Mouse (Mus musculus): Measurements from ENCODE around the gene Junb. TPM values are rescaled to one million over a fixed set of nuclear protein-coding genes. Genes with fewer than 3 reads are reported as not detected.

Gene Junb
- polyA plus RNA-seq, 1 experiment from 2014 or later, result 10.1 TPM

DNA sequence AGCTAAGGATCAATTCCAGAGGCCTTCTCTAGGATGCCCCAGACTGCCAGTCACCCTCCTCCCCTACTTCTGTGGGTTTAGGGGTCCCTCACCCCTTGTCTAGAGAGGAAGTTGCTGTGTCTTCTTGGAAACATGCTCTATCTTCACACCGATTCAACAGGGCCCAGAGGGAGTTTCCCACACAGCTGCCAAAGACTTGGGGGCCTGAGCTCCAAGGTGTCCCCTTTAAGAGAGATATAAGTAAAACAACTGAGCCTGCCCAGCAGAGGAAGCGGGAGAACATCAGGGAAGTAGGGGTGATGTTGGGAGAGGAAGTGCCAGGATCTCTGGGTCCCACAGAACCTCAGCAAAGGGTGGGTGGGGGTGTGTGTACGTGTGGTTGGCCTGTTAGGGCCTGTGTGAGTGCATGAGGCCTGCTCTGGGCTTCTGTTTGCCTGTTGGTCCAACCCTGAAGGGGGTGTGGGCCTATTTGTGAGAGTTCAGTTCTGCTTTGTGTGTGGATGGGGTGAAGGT, 4.0 kb upstream of the Junb start:
- Histone ChIP-seq H3K4me2 (ENCODE audit: low read length) (no peak overlapping the region), H3K9ac (ENCODE audit: low read length) (no peak overlapping the region), H3K9me3 (ENCODE audit: control insufficient read depth, low read length) (no peaks in the 10 kb centered on the region), H3K4me1 (ENCODE audit: control insufficient read depth in 2 of 2, insufficient read depth in 2 of 2, low read length in 2 of 2) (peaks cover 35 to 53% of the 10 kb centered on the region in 2 experiments), H3K4me3 (ENCODE audit: control insufficient read depth in 1 of 2, insufficient read depth in 1 of 2, low read depth in 1 of 2, low read length in 2 of 2) (no peak overlapping the region), H3K27me3 (ENCODE audit: control insufficient read depth, insufficient read depth, low read length) (no peaks in the 10 kb centered on the region), H3K27ac (replicated peaks in 1 of 2; ENCODE audit: control insufficient read depth in 1 of 2, insufficient read depth in 1 of 2, low read depth in 2 of 2, low read length in 2 of 2) (no peak overlapping the region), H3K36me3 (ENCODE audit: control insufficient read depth, insufficient read depth, low read length) (no peaks in the 10 kb centered on the region)
- 64% methylated on average over 3 of the region's 3 CpGs for WGBS
- ATAC-seq (ENCODE audit: insufficient number of reproducible peaks, insufficient read depth, low FRiP score, low read depth), result no peak

DNA sequence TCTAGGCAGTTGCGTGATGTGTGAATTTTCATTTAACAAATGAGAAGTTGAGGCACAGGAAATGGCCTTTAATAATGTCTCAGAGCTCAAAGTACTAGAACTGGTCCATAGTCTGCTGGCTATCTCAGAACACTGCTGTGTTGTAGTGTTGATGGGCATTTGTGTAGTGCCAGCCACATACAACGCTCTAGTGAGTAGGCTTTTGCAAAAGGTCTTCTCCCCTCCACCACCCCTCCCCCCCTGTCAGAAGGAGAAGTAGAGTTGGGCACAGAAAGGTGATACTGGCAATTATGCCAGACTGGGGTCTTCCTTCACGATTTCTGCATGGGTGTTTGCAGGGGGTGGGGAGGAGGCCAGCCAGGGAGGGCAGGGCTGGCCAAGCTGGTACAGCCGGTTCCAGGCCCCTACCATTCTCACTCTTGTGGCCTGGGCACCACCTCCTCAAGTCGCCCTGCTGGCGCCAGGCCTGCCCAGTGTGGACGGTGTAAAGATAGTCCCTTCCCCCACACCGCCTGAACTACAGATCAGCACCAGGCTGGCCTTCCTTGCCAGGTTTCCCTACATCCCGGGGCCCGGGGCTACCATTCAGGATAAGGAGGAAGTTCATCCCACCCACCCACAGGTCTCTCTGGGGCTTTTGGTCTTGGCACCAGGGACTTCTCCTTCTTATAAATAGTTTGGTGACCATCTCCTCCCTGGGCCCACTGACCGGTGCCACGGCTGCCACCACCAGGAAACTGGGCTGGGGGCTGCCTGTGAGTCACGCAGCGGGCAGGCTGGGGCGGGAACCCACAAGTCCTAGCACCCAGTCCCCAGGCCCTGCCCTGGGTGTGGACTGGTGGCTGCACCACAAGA, 3.4 kb upstream of the Junb start:
- no peak overlapping the region for H3K27ac ChIP-seq (replicated peaks in 1 of 2; ENCODE audit: control insufficient read depth in 1 of 2, insufficient read depth in 1 of 2, low read depth in 2 of 2, low read length in 2 of 2)
- H3K4me3 ChIP-seq (ENCODE audit: control insufficient read depth in 1 of 2, insufficient read depth in 1 of 2, low read depth in 1 of 2, low read length in 2 of 2), result no peak overlapping the region
- no peaks in the 10 kb centered on the region for H3K36me3 ChIP-seq (ENCODE audit: control insufficient read depth, insufficient read depth, low read length)
- H3K4me2 ChIP-seq (ENCODE audit: low read length), result no peak overlapping the region
- H3K9me3 ChIP-seq (ENCODE audit: control insufficient read depth, low read length), result no peaks in the 10 kb centered on the region
- WGBS, result 73% methylated on average over 15 of the region's 15 CpGs
- H3K4me1 ChIP-seq (ENCODE audit: control insufficient read depth in 2 of 2, insufficient read depth in 2 of 2, low read length in 2 of 2), result peaks cover 40 to 58% of the 10 kb centered on the region in 2 experiments
- ATAC-seq (ENCODE audit: insufficient number of reproducible peaks, insufficient read depth, low FRiP score, low read depth), result no peak
- no peaks in the 10 kb centered on the region for H3K27me3 ChIP-seq (ENCODE audit: control insufficient read depth, insufficient read depth, low read length)
- no peak overlapping the region for H3K9ac ChIP-seq (ENCODE audit: low read length)

DNA sequence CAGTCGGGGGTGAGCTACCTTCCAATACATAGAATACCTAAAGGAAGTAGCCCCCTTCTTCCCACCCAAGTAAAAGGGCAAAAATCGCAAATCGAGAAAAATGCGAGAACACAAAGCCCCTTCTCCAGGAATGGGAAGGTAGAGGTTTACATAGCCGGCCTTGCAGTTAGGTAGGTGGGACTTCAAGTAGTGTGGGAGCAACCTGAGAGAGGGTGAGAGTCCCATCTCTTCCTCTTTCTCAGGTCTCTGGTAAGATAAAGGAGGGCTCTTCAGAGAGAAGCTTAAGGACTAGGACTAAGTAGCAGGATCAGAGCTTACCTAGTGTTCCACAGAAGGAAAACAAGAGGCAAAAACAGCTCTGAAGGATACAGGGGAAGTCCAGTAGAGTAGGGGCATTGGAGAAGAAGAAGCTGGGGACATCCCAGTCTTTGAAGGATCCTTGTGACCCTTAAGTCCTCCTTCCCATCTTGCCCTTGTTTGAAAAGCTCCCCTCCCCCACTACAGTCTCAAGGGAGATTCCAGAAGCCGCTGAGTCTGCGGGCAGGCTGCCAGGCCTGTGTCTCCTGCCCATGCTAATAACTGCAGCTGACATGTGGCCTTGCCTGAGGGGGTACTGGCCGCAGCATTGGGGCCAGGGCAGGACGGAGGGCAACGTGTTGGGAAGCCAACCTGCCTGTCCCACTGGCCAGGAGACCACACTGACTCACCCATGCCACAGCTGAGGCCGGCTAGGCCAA, 2.3 kb upstream of the Junb start:
- Histone ChIP-seq H3K9me3 (ENCODE audit: control insufficient read depth, low read length) (no peaks in the 10 kb centered on the region), H3K4me2 (ENCODE audit: low read length) (peak overlapping the region; percentile 96), H3K27ac (replicated peaks in 1 of 2; ENCODE audit: control insufficient read depth in 1 of 2, insufficient read depth in 1 of 2, low read depth in 2 of 2, low read length in 2 of 2) (peak overlapping the region in 1 of 2 experiments; percentile 89; a peak in 2 of 4 replicates), H3K27me3 (ENCODE audit: control insufficient read depth, insufficient read depth, low read length) (no peaks in the 10 kb centered on the region), H3K4me3 (ENCODE audit: control insufficient read depth in 1 of 2, insufficient read depth in 1 of 2, low read depth in 1 of 2, low read length in 2 of 2) (0 out of 4 replicates have a peak overlapping the region, but pooled peaks of 1 of the 2 experiments have one; percentile 62), H3K36me3 (ENCODE audit: control insufficient read depth, insufficient read depth, low read length) (no peaks in the 10 kb centered on the region), H3K4me1 (ENCODE audit: control insufficient read depth in 2 of 2, insufficient read depth in 2 of 2, low read length in 2 of 2) (peaks cover 41 to 58% of the 10 kb centered on the region in 2 experiments), H3K9ac (ENCODE audit: low read length) (peak overlapping the region; percentile 83)
- no peak for ATAC-seq (ENCODE audit: insufficient number of reproducible peaks, insufficient read depth, low FRiP score, low read depth)
- 25% methylated on average over 11 of the region's 11 CpGs for WGBS

DNA sequence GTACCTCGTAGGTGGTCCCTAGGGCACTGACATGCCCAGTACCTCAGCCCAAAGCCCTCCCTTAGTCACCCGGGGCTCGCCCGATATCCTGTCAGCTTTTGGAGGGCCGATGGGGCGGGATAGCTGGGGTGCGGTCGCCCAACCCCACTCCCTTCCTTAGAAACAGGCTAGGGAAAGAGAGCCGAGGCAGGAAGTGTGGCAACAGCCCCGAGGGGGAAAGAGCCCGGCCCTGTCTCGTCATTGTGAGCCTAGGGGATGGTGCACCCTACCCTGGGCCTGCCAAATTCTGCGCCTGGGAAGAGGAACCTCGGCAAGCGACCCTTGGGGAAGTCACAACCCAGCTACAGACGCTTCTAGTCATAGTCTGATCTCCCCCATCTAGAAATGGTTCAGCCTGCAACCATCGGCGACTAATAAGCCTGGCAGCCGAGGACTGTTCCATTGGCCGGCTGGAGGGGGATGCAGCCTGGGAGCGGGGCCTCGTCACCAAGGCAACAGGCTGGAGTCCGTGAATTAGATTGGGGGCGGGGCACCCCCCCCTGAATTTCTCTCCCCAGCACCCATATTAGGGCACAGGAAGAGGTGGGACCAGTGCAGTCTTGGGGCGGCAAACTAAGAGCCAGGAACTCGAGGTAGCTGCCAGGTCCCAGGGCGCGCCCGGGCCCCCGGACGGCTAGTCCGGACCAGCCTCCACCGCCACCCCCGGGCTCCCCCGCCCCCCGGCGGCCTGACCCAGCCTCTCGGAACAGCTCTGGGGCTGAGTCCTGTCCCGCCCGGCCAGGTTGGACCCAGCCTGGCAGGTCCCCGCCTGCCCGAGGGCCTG, 1.3 kb upstream of the Junb start:
- Histone ChIP-seq H3K27ac (replicated peaks in 1 of 2; ENCODE audit: control insufficient read depth in 1 of 2, insufficient read depth in 1 of 2, low read depth in 2 of 2, low read length in 2 of 2) (peak overlapping the region; percentile 11 to 89; a peak in 3 of 4 replicates), H3K27me3 (ENCODE audit: control insufficient read depth, insufficient read depth, low read length) (no peaks in the 10 kb centered on the region), H3K4me1 (ENCODE audit: control insufficient read depth in 2 of 2, insufficient read depth in 2 of 2, low read length in 2 of 2) (peaks cover 35 to 55% of the 10 kb centered on the region in 2 experiments), H3K9ac (ENCODE audit: low read length) (peak overlapping the region; percentile 83), H3K4me2 (ENCODE audit: low read length) (peak overlapping the region; percentile 96), H3K4me3 (ENCODE audit: control insufficient read depth in 1 of 2, insufficient read depth in 1 of 2, low read depth in 1 of 2, low read length in 2 of 2) (peak overlapping the region; percentile 43 to 62), H3K36me3 (ENCODE audit: control insufficient read depth, insufficient read depth, low read length) (peaks cover 4% of the 10 kb centered on the region), H3K9me3 (ENCODE audit: control insufficient read depth, low read length) (no peaks in the 10 kb centered on the region)
- WGBS, result 3% methylated on average over 42 of the region's 42 CpGs
- peak; percentile 15 for ATAC-seq (ENCODE audit: insufficient number of reproducible peaks, insufficient read depth, low FRiP score, low read depth)

DNA sequence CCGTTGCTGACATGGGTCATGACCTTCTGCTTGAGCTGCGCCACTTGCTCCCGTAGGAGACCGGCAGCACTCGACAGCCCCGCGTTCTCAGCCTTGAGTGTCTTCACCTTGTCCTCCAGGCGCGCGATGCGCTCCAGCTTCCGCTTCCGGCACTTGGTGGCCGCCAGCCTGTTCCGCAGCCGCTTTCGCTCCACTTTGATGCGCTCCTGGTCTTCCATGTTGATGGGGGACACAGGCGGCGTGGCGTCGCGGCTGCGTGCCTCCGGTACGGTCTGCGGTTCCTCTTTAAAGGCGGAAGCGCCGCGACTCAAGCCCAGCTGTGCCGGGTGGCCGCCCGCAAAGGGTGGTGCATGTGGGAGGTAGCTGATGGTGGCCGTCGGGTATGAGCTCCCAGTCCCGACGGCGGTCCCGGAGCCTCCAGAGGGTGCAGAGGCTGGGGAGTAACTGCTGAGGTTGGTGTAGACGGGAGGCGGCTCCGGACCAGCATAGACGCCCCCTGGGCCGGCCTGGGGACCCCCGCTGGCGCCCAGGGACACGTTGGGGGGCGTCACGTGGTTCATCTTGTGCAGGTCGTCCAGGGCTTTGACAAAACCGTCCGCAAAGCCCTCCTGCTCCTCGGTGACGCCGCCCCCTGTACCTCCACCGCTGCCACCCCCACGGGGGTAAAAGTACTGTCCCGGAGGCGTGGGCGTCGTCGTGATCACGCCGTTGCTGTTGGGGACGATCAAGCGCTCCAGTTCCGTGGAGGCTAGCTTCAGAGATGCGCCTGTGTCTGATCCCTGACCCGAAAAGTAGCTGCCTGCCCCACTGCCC, 877 bp downstream of the Junb start:
- WGBS, result under 1% methylated on average over 70 of the region's 70 CpGs
- peak overlapping the region; percentile 96 for H3K4me2 ChIP-seq (ENCODE audit: low read length)
- H3K27ac ChIP-seq (replicated peaks in 1 of 2; ENCODE audit: control insufficient read depth in 1 of 2, insufficient read depth in 1 of 2, low read depth in 2 of 2, low read length in 2 of 2), result peak overlapping the region; percentile 65 to 89
- no peaks in the 10 kb centered on the region for H3K9me3 ChIP-seq (ENCODE audit: control insufficient read depth, low read length)
- H3K4me3 ChIP-seq (ENCODE audit: control insufficient read depth in 1 of 2, insufficient read depth in 1 of 2, low read depth in 1 of 2, low read length in 2 of 2), result peak overlapping the region; percentile 62 to 66
- peaks cover 33 to 56% of the 10 kb centered on the region in 2 experiments for H3K4me1 ChIP-seq (ENCODE audit: control insufficient read depth in 2 of 2, insufficient read depth in 2 of 2, low read length in 2 of 2)
- H3K36me3 ChIP-seq (ENCODE audit: control insufficient read depth, insufficient read depth, low read length), result peaks cover 25% of the 10 kb centered on the region
- peak overlapping the region; percentile 83 for H3K9ac ChIP-seq (ENCODE audit: low read length)
- no peak for ATAC-seq (ENCODE audit: insufficient number of reproducible peaks, insufficient read depth, low FRiP score, low read depth)
- H3K27me3 ChIP-seq (ENCODE audit: control insufficient read depth, insufficient read depth, low read length), result no peaks in the 10 kb centered on the region

DNA sequence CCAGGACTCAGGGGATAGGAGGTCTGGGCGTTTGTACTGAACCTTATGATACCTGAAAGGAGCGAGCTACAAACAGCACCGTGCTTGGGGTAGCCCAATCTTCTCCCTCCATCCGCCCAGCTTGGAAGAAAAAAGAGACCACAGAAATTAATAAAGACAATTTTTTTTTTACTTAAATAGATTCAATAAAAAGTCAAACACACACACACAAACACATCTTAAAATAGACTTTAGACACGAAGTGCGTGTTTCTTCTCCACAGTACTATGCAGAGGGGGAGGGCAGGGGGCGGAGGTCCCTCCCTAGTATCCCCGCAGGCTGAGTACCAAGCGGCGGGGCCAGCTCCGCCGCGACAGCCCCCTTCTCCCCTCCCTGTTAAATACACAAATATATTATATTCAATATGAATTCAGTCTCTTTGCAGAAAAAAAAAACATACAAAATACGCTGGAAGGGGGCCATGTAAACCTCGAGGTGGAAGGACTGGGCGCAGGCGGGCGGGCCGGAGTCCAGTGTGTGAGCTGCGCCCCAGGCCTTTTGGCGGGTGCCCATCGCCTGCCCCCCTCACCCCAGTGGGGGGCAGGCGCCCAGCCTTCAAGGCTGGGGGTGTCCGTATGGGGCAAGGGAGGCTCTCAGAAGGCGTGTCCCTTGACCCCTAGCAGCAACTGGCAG, 1.6 kb downstream of the Junb start:
- Histone ChIP-seq H3K36me3 (ENCODE audit: control insufficient read depth, insufficient read depth, low read length) (peaks cover 33% of the 10 kb centered on the region), H3K27ac (replicated peaks in 1 of 2; ENCODE audit: control insufficient read depth in 1 of 2, insufficient read depth in 1 of 2, low read depth in 2 of 2, low read length in 2 of 2) (peak overlapping the region; percentile 64 to 89), H3K4me2 (ENCODE audit: low read length) (peak overlapping the region; percentile 96), H3K4me1 (ENCODE audit: control insufficient read depth in 2 of 2, insufficient read depth in 2 of 2, low read length in 2 of 2) (peaks cover 30 to 55% of the 10 kb centered on the region in 2 experiments), H3K4me3 (ENCODE audit: control insufficient read depth in 1 of 2, insufficient read depth in 1 of 2, low read depth in 1 of 2, low read length in 2 of 2) (peak overlapping the region; percentile 62 to 66), H3K27me3 (ENCODE audit: control insufficient read depth, insufficient read depth, low read length) (no peaks in the 10 kb centered on the region), H3K9me3 (ENCODE audit: control insufficient read depth, low read length) (no peaks in the 10 kb centered on the region), H3K9ac (ENCODE audit: low read length) (peak overlapping the region; percentile 83)
- WGBS, result 3% methylated on average over 25 of the region's 25 CpGs
- ATAC-seq (ENCODE audit: insufficient number of reproducible peaks, insufficient read depth, low FRiP score, low read depth), result no peak
